Comparison of ENCODE assay signal across 19 mouse cellular contexts in the genomic region with DNA sequence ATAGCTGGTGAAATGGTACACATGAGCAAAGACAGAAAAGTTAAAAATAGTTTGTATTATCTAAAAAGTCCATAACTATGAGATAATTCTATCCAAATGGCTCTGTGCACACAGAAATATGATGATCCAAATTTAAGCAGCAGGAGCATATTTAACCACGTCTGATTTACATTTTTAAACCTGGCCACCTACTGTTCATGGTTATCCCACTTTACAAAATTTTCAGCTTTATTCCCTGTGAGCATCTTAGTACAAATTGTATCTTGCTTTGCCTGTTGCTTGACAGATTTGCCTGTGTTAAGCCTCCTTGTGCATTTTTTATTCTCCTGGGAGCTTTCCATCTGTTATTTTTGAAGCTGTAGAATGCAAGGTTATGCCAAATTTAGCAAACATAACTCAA.
"Had no signal": no experiment of that assay in that cellular context is flagged by ENCODE, and none has a peak within 500 bp of the region (broad histone marks: within the 10 kb centered on the region; RNA-seq: fewer than 3 reads in every experiment).

No protein-coding gene starts in this region.

- H3K4me2 ChIP-seq: limb, embryonic 12.5 days; limb, embryonic 15.5 days; liver, embryonic 11.5 days; lung, embryonic 14.5 days; midbrain, embryonic 13.5 days; stomach, embryonic 15.5 days had no signal

- H3K4me3 ChIP-seq: limb, embryonic 12.5 days; limb, embryonic 15.5 days; midbrain, embryonic 13.5 days; stomach, embryonic 15.5 days had no signal

- DNase-seq: kidney, adult 9 months; kidney, postnatal 14 days; kidney, postnatal 4 days; left cerebral cortex, postnatal 4 days; liver, postnatal 0 days; lung, embryonic 14.5 days; right cerebral cortex, postnatal 25 days; spleen, adult 18-20 months; thymus, adult 18-20 months; thymus, postnatal 36 days had no signal

- H3K9ac ChIP-seq: limb, embryonic 12.5 days; limb, embryonic 15.5 days; liver, embryonic 14.5 days; liver, postnatal 0 days; lung, embryonic 14.5 days; midbrain, embryonic 13.5 days; stomach, embryonic 15.5 days had no signal

- H3K27me3 ChIP-seq: limb, embryonic 12.5 days; limb, embryonic 15.5 days; midbrain, embryonic 13.5 days; stomach, embryonic 15.5 days had no signal

- H3K27ac ChIP-seq: limb, embryonic 12.5 days; limb, embryonic 15.5 days; liver, embryonic 14.5 days; macrophage; midbrain, embryonic 13.5 days; stomach, embryonic 15.5 days had no signal

- H3K4me1 ChIP-seq: limb, embryonic 12.5 days; limb, embryonic 15.5 days; midbrain, embryonic 13.5 days; stomach, embryonic 15.5 days had no signal

- ATAC-seq: liver, postnatal 0 days; lung, postnatal 0 days; midbrain, embryonic 13.5 days; midbrain, embryonic 16.5 days had no signal

- H3K9me3 ChIP-seq: limb, embryonic 12.5 days; limb, embryonic 15.5 days; midbrain, embryonic 13.5 days; stomach, embryonic 15.5 days had no signal

- H3K36me3 ChIP-seq: limb, embryonic 12.5 days; limb, embryonic 15.5 days; midbrain, embryonic 13.5 days; stomach, embryonic 15.5 days had no signal
